Mouse (Mus musculus): ENCODE data around the gene Ociad1. TPM values are rescaled to one million over a fixed set of nuclear protein-coding genes. Genes with fewer than 3 reads are reported as not detected.

Ociad1 gene
- total RNA-seq, 2 experiments from 2014 or later: 450 to 470 TPM

GRCm38 (mm10) chr5:73342701-73343355 is 50.2 kb downstream of the Ociad1 start:
- intact Hi-C loops (cut with DNase I): no loop called here
- H3K27ac ChIP-seq: peak overlapping the region; percentile 82
- no peak for TF ChIP-seq CTCF (IDR thresholded peaks at IDR 0.05)

GRCm38 (mm10) chr5:73344310-73344709 is 51.7 kb downstream of the Ociad1 start:
- DNase-seq (ENCODE audit: extremely low spot score in 1 of 2, low spot score in 2 of 2): peak; percentile 75 to 83
- TF ChIP-seq CTCF (IDR thresholded peaks at IDR 0.05): no peak
- H3K4me3 ChIP-seq: no peak overlapping the region
- peak overlapping the region; percentile 86 for H3K27ac ChIP-seq
- intact Hi-C loops (cut with DNase I): loop anchor here (1.0 kb wide), 1 partner anchor 15 kb away; no protein-coding TSS in a partner anchor

More at GRCm38 (mm10) chr5:73342701-73343355, 50.2 kb downstream of the Ociad1 start:
- no peak for DNase-seq (ENCODE audit: extremely low spot score in 1 of 2, low spot score in 2 of 2)
- H3K4me3 ChIP-seq: no peak overlapping the region

- no peak overlapping the region for H3K4me3 ChIP-seq
- DNase-seq (ENCODE audit: extremely low spot score in 1 of 2, low spot score in 2 of 2): no peak
- intact Hi-C loops (cut with DNase I): no loop called here
- no peak for TF ChIP-seq CTCF (IDR thresholded peaks at IDR 0.05)
- H3K27ac ChIP-seq: peak overlapping the region; percentile 86
These were observed 52.7 kb downstream of the Ociad1 start for GRCm38 (mm10) chr5:73345254-73345653.

GRCm38 (mm10) chr5:73349514-73349913 is 56.9 kb downstream of the Ociad1 start:
- intact Hi-C loops (cut with DNase I): no loop called here
- no peak overlapping the region for H3K4me3 ChIP-seq
- H3K27ac ChIP-seq: no peak overlapping the region
- no peak for TF ChIP-seq CTCF (IDR thresholded peaks at IDR 0.05)
- DNase-seq (ENCODE audit: extremely low spot score in 1 of 2, low spot score in 2 of 2): no peak

- no peak overlapping the region for H3K27ac ChIP-seq
- no peak for TF ChIP-seq CTCF (IDR thresholded peaks at IDR 0.05)
- intact Hi-C loops (cut with DNase I): no loop called here
- no peak overlapping the region for H3K4me3 ChIP-seq
- no peak for DNase-seq (ENCODE audit: extremely low spot score in 1 of 2, low spot score in 2 of 2)
These were observed 59.2 kb downstream of the Ociad1 start for GRCm38 (mm10) chr5:73351796-73352195.

- peak in 1 of 2 experiments; percentile 36 for DNase-seq (ENCODE audit: extremely low spot score in 1 of 2, low spot score in 2 of 2)
- Histone ChIP-seq H3K27ac (no peak overlapping the region), H3K4me3 (no peak overlapping the region)
- intact Hi-C loops (cut with DNase I): no loop called here
- TF ChIP-seq CTCF (IDR thresholded peaks at IDR 0.05): no peak
These were observed 60.9 kb downstream of the Ociad1 start for GRCm38 (mm10) chr5:73353519-73353918.

- intact Hi-C loops (cut with DNase I): no loop called here
These were observed 61.4 kb downstream of the Ociad1 start for GRCm38 (mm10) chr5:73353978-73354377.

GRCm38 (mm10) chr5:73355393-73355792 is 62.8 kb downstream of the Ociad1 start:
- Histone ChIP-seq H3K27ac (no peak overlapping the region), H3K4me3 (no peak overlapping the region)
- intact Hi-C loops (cut with DNase I): no loop called here
- no peak for TF ChIP-seq CTCF (IDR thresholded peaks at IDR 0.05)
- DNase-seq (ENCODE audit: extremely low spot score in 1 of 2, low spot score in 2 of 2): no peak

More at GRCm38 (mm10) chr5:73353978-73354377, 61.4 kb downstream of the Ociad1 start:
- Histone ChIP-seq H3K4me3 (no peak overlapping the region), H3K27ac (no peak overlapping the region)
- TF ChIP-seq CTCF (IDR thresholded peaks at IDR 0.05): no peak
- no peak for DNase-seq (ENCODE audit: extremely low spot score in 1 of 2, low spot score in 2 of 2)

GRCm38 (mm10) chr5:73359134-73359751 is 66.7 kb downstream of the Ociad1 start:
- Histone ChIP-seq H3K27ac (peak overlapping the region; percentile 88), H3K4me3 (no peak overlapping the region)
- DNase-seq (ENCODE audit: extremely low spot score in 1 of 2, low spot score in 2 of 2): no peak
- TF ChIP-seq CTCF (IDR thresholded peaks at IDR 0.05): no peak
- intact Hi-C loops (cut with DNase I): loop anchor here (1.0 kb wide), 2 partner anchors 15 to 19 kb away; no protein-coding TSS in a partner anchor

GRCm38 (mm10) chr5:73359752-73360141 is 67.2 kb downstream of the Ociad1 start:
- intact Hi-C loops (cut with DNase I): loop anchor here (1.0 kb wide), 2 partner anchors 15 to 19 kb away; no protein-coding TSS in a partner anchor
- Histone ChIP-seq H3K27ac (peak overlapping the region; percentile 88), H3K4me3 (no peak overlapping the region)
- TF ChIP-seq CTCF (IDR thresholded peaks at IDR 0.05): no peak
- peak; percentile 54 to 70 for DNase-seq (ENCODE audit: extremely low spot score in 1 of 2, low spot score in 2 of 2)

- no peak for DNase-seq (ENCODE audit: extremely low spot score in 1 of 2, low spot score in 2 of 2)
- intact Hi-C loops (cut with DNase I): no loop called here
- no peak overlapping the region for H3K4me3 ChIP-seq
These were observed 67.7 kb downstream of the Ociad1 start for GRCm38 (mm10) chr5:73360240-73360639.

GRCm38 (mm10) chr5:73362338-73362737 is 69.8 kb downstream of the Ociad1 start:
- DNase-seq (ENCODE audit: extremely low spot score in 1 of 2, low spot score in 2 of 2): peak in 1 of 2 experiments; percentile 34
- Histone ChIP-seq H3K4me3 (no peak overlapping the region), H3K27ac (peak overlapping the region; percentile 73)
- intact Hi-C loops (cut with DNase I): no loop called here
- no peak for TF ChIP-seq CTCF (IDR thresholded peaks at IDR 0.05)

More at GRCm38 (mm10) chr5:73360240-73360639, 67.7 kb downstream of the Ociad1 start:
- H3K27ac ChIP-seq: peak overlapping the region; percentile 88; the same call in 1 of the 2 replicates
- TF ChIP-seq CTCF (IDR thresholded peaks at IDR 0.05): no peak
